Mouse (Mus musculus): ENCODE measurements at regions not wholly inside any gene's neighbourhood (a gene's known extent, or its start where the extent isn't known, plus 50 kb on each side); places are given as distances from the start of the nearest gene placed in this dataset.

DNA sequence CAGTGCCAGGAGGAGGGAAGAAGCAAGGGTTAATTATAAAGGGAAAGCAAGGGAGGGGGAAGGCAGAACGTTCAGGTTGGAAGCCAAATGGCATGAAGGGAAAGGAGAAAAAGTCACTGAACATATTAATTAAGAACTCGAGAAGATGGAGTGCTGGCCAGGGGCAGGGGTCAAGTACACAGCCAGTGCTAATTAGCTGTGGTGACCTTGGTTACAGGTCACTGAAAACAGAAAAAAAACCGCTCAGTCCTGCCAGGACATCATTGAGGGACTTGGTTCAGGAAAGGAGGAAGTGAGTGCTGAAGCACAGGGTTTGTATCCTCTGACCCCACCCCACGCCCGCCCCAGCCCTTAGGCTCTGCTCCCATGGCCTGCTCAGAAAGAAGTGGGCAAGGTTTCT, 223.1 kb upstream of the Mocs1 start:
- TF ChIP-seq POLR2A (IDR thresholded peaks at IDR 0.05; ENCODE audit: low read depth, low read length) (no peak), CTCF (IDR thresholded peaks at IDR 0.05; ENCODE audit: extremely low read depth, insufficient read depth, insufficient read length, insufficient replicate concordance) (no peak)

All from spleen, adult 2 months (tissue).